Mouse (Mus musculus) limb, embryonic 10.5 days (tissue): Measurements from ENCODE around the gene Il18rap. TPM values are rescaled to one million over a fixed set of nuclear protein-coding genes. Genes with fewer than 3 reads are reported as not detected.
A peak's percentile ranks its signal among the peaks of the same experiment; 100 is the strongest.

Experiments used
- DNase-seq: peaks from one replicate; pipeline ENCODE4 v3.0.0-alpha.2; 2017; ENCODE audit warnings: low spot score
- H3K27ac ChIP-seq: fragments of 300-500 bp; sonication (generic); 2 replicates; pipeline ENCODE4 v1.5.1; 2016; ENCODE audit warnings: mild to moderate bottlenecking
- H3K27me3 ChIP-seq: fragments of 300-500 bp; sonication (generic); 2 replicates; pipeline ENCODE4 v1.6.1; 2016; ENCODE audit warnings: low read depth, mild to moderate bottlenecking; ENCODE audit not compliant: poor library complexity, severe bottlenecking
- H3K36me3 ChIP-seq: fragments of 300-500 bp; sonication (generic); 2 replicates; pipeline ENCODE4 v1.6.1; 2016; ENCODE audit warnings: mild to moderate bottlenecking, moderate library complexity
- H3K4me1 ChIP-seq: fragments of 300-500 bp; sonication (generic); 2 replicates; pipeline ENCODE4 v1.6.1; 2016
- H3K4me3 ChIP-seq: fragments of 300-500 bp; sonication (generic); 2 replicates; pipeline ENCODE4 v1.5.1; 2016; ENCODE audit warnings: mild to moderate bottlenecking, moderate library complexity
- H3K9me3 ChIP-seq: fragments of 300-500 bp; sonication (generic); replicated peaks from 2 replicates; pipeline ENCODE4 v1.6.1; 2016; ENCODE audit warnings: mild to moderate bottlenecking
- WGBS: fragments of 180-500 bp; shearing (Covaris S2); methylation state at CpG from one replicate; pipeline ENCODE4 v1.1.7; 2016; 5-methylcytosine and 5-hydroxymethylcytosine counted together
- polyA plus RNA-seq: library from polyadenylated mRNA; unstranded; fragments of >200 nt; fragmentation: Nextera tagmentation; extraction: Ambion mirVana; gene quantifications from 2 replicates; pipeline ENCODE4 v1.2.1, GENCODE M21; 2016

Il18rap gene
- polyA plus RNA-seq, 1 experiment from 2014 or later, result 0.24 TPM

GRCm38 (mm10) chr1:40501126-40501525 is 14.0 kb upstream of the Il18rap start:
- Histone ChIP-seq H3K4me3 (no peak overlapping the region), H3K36me3 (no peaks in the 10 kb centered on the region), H3K27me3 (no peaks in the 10 kb centered on the region), H3K4me1 (no peaks in the 10 kb centered on the region), H3K9me3 (no peaks in the 10 kb centered on the region), H3K27ac (no peak overlapping the region)
- 90% methylated on average over 4 of the region's 4 CpGs for WGBS
- DNase-seq, result no peak

GRCm38 (mm10) chr1:40501546-40502398 is 13.4 kb upstream of the Il18rap start:
- 91% methylated on average over 11 of the region's 11 CpGs for WGBS
- H3K27me3 ChIP-seq, result no peaks in the 10 kb centered on the region
- H3K9me3 ChIP-seq, result no peaks in the 10 kb centered on the region
- DNase-seq, result no peak
- no peaks in the 10 kb centered on the region for H3K36me3 ChIP-seq
- H3K27ac ChIP-seq, result no peak overlapping the region
- H3K4me3 ChIP-seq, result no peak overlapping the region
- H3K4me1 ChIP-seq, result no peaks in the 10 kb centered on the region

DNA sequence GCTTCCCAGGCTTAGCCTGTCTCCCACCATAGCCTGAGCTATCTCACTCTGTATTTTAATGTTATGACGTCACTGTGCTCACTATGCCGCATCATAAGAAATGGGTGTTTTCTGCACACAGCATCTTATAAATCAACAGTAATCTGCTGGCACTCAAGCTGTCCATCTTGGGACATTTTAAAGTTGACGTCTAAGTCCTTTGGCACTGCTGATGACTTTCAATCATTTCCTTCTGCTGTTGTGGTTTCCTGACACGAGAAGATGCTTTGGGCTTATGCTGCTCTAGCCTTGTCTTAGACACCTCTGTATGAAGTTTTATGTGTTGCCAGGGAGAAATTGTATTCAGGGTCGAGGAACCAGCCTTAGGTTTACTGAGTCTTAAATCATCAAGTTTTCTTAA is 10.6 kb upstream of the Il18rap start:
- Histone ChIP-seq H3K27me3 (no peaks in the 10 kb centered on the region), H3K9me3 (no peaks in the 10 kb centered on the region), H3K4me3 (no peak overlapping the region), H3K36me3 (no peaks in the 10 kb centered on the region), H3K4me1 (no peaks in the 10 kb centered on the region), H3K27ac (no peak overlapping the region)
- 83% methylated on average over 5 of the region's 5 CpGs for WGBS
- DNase-seq, result no peak

- Histone ChIP-seq H3K27ac (no peak overlapping the region), H3K36me3 (no peaks in the 10 kb centered on the region), H3K4me3 (no peak overlapping the region), H3K27me3 (no peaks in the 10 kb centered on the region), H3K4me1 (peaks cover 5% of the 10 kb centered on the region; the same call in 1 of the 2 replicates), H3K9me3 (no peaks in the 10 kb centered on the region)
- WGBS, result 97% methylated on average over 6 of the region's 6 CpGs
- DNase-seq, result no peak
Measured at GRCm38 (mm10) chr1:40516364-40516763, 1.2 kb downstream of the Il18rap start.

GRCm38 (mm10) chr1:40522918-40523317 is 7.8 kb downstream of the Il18rap start:
- DNase-seq, result no peak
- no peaks in the 10 kb centered on the region for H3K4me1 ChIP-seq
- H3K27ac ChIP-seq, result no peak overlapping the region
- WGBS, result 89% methylated on average over 7 of the region's 7 CpGs
- no peaks in the 10 kb centered on the region for H3K27me3 ChIP-seq
- no peak overlapping the region for H3K4me3 ChIP-seq
- no peaks in the 10 kb centered on the region for H3K36me3 ChIP-seq
- no peaks in the 10 kb centered on the region for H3K9me3 ChIP-seq

DNA sequence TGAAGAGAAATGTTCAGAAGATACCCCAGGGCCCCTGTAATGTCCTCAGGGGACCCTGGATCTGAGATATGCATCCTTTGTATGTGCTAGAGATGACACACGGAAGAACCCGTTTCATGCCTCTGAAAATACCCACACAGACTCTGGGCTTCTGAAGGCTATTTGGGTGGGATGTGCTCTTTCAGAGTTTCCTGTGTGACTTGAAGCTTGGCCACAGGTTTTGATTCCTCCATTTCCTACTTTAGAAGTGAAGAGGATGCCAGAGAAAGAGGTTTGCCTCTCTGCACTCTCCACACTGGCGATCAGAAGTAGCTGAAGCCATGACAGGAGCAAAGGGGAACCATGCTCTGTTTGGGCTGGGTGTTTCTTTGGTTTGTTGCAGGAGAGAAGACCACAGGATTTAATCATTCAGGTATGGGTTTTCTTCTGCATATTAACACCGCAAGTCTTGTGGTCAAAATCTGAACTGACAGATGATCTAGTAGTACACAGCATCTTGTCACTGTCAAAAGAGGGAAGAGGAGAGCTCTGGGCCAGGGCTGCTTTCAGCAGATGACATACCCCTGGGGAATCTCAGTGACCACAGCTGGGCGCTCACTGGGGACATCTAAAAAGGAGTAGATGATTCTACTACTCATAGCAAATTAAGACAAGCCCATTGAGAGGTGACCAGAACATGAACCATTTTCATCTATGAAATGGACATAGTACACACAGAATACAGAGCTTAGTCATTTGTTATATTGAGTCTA is 9.0 kb downstream of the Il18rap start:
- no peaks in the 10 kb centered on the region for H3K36me3 ChIP-seq
- DNase-seq, result no peak
- H3K27ac ChIP-seq, result no peak overlapping the region
- no peaks in the 10 kb centered on the region for H3K4me1 ChIP-seq
- no peaks in the 10 kb centered on the region for H3K27me3 ChIP-seq
- no peaks in the 10 kb centered on the region for H3K9me3 ChIP-seq
- no peak overlapping the region for H3K4me3 ChIP-seq
- 90% methylated on average over 5 of the region's 5 CpGs for WGBS

DNA sequence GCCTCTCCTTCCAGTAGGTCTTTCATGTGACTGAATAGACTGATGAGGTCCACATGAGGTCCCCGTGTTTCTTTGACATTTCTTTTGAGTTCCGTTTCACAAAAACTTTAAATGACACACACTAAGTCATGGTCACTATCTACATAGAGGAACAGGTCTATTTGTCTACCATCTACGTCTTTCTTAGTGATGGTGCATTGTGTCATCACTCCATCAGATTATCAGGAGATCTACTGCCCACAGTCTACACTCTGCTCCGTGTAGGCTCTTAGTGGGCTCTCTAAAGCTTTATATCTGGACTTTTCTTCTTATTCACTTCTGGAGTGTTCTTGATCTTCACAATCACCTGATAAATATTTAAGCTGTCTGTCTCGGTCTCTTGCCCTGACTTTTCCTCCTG is 14.1 kb downstream of the Il18rap start:
- H3K4me1 ChIP-seq, result no peaks in the 10 kb centered on the region
- no peak overlapping the region for H3K4me3 ChIP-seq
- no peaks in the 10 kb centered on the region for H3K36me3 ChIP-seq
- H3K9me3 ChIP-seq, result no peaks in the 10 kb centered on the region
- no peak overlapping the region for H3K27ac ChIP-seq
- DNase-seq, result no peak
- WGBS, result 89% methylated on average over 5 of the region's 5 CpGs
- no peaks in the 10 kb centered on the region for H3K27me3 ChIP-seq

GRCm38 (mm10) chr1:40537577-40537976 is 22.4 kb downstream of the Il18rap start:
- 85% methylated on average over 5 of the region's 5 CpGs for WGBS
- Histone ChIP-seq H3K36me3 (no peaks in the 10 kb centered on the region), H3K4me3 (no peak overlapping the region), H3K27ac (no peak overlapping the region), H3K27me3 (no peaks in the 10 kb centered on the region), H3K4me1 (no peaks in the 10 kb centered on the region), H3K9me3 (no peaks in the 10 kb centered on the region)
- DNase-seq, result no peak

- Histone ChIP-seq H3K36me3 (no peaks in the 10 kb centered on the region), H3K4me1 (no peaks in the 10 kb centered on the region), H3K27ac (no peak overlapping the region), H3K4me3 (no peak overlapping the region), H3K27me3 (no peaks in the 10 kb centered on the region), H3K9me3 (no peaks in the 10 kb centered on the region)
- DNase-seq, result peak; percentile 62
- 0% methylated on average over 2 of the region's 2 CpGs for WGBS
Measured at GRCm38 (mm10) chr1:40544650-40545049, 29.5 kb downstream of the Il18rap start.

GRCm38 (mm10) chr1:40546645-40547044 is 31.5 kb downstream of the Il18rap start:
- no peaks in the 10 kb centered on the region for H3K9me3 ChIP-seq
- no peak for DNase-seq
- no peak overlapping the region for H3K27ac ChIP-seq
- H3K36me3 ChIP-seq, result no peaks in the 10 kb centered on the region
- no peak overlapping the region for H3K4me3 ChIP-seq
- no peaks in the 10 kb centered on the region for H3K27me3 ChIP-seq
- no peaks in the 10 kb centered on the region for H3K4me1 ChIP-seq
- WGBS, result 88% methylated on average over 4 of the region's 4 CpGs

GRCm38 (mm10) chr1:40547064-40547572 is 32.0 kb downstream of the Il18rap start:
- Histone ChIP-seq H3K27ac (no peak overlapping the region), H3K36me3 (no peaks in the 10 kb centered on the region), H3K4me1 (no peaks in the 10 kb centered on the region), H3K9me3 (no peaks in the 10 kb centered on the region), H3K27me3 (no peaks in the 10 kb centered on the region), H3K4me3 (no peak overlapping the region)
- DNase-seq, result no peak
- WGBS, result 80% methylated on average over 11 of the region's 11 CpGs

DNA sequence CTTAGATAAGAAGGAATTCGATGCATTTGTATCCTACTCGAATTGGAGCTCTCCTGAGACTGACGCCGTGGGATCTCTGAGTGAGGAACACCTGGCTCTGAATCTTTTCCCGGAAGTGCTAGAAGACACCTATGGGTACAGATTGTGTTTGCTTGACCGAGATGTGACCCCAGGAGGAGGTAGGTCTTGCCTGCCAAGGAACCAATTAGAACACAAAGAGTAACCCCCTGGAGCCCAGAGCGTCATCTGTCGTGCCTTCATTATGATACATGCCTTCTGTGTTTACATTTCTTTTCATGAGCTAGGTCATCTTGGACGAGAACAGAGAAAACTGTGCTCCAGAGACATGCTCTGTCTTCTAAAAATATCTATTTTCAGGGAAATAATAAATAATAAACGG is 32.6 kb downstream of the Il18rap start:
- H3K4me3 ChIP-seq, result no peak overlapping the region
- no peaks in the 10 kb centered on the region for H3K36me3 ChIP-seq
- 76% methylated on average over 10 of the region's 10 CpGs for WGBS
- no peaks in the 10 kb centered on the region for H3K9me3 ChIP-seq
- no peaks in the 10 kb centered on the region for H3K4me1 ChIP-seq
- H3K27me3 ChIP-seq, result no peaks in the 10 kb centered on the region
- no peak overlapping the region for H3K27ac ChIP-seq
- DNase-seq, result no peak

- Histone ChIP-seq H3K4me1 (no peaks in the 10 kb centered on the region), H3K4me3 (no peak overlapping the region), H3K9me3 (no peaks in the 10 kb centered on the region), H3K27ac (no peak overlapping the region), H3K27me3 (no peaks in the 10 kb centered on the region), H3K36me3 (no peaks in the 10 kb centered on the region)
- 84% methylated on average over 4 of the region's 4 CpGs for WGBS
- no peak for DNase-seq
Measured at GRCm38 (mm10) chr1:40569374-40569773, 54.2 kb downstream of the Il18rap start.
